Mouse (Mus musculus) retina, postnatal 7 days (tissue): ENCODE data around the gene Lurap1l.

ENCODE experiments used
- DNase-seq: peaks from one replicate; pipeline ENCODE4 v3.0.0-alpha.2; 2012; ENCODE audit warnings: low read depth, low spot score

Gene Lurap1l

DNA sequence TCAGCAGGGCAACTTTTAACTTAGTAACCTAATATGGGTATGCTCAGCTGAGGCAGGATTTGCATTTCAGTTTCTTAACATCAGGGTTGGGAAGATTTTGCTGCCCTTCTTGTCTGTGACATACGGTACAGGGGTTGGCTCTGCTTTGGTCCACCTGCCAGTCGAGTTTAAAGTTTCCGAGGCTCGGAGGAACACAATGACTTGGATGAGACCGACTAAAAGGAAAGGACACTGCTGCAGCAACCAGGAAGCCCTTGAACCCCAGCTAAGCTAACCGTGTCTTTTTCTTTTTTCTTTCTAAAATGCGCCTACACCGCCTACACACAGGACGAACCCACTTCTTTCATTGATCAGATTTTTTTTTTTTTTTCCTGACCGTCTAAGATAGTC, at the start of gene Lurap1l:
Gene Lurap1l (plus strand): TSS at position 166 of the 390 bp plus-strand sequence.
- peak; percentile 32 for DNase-seq

DNA sequence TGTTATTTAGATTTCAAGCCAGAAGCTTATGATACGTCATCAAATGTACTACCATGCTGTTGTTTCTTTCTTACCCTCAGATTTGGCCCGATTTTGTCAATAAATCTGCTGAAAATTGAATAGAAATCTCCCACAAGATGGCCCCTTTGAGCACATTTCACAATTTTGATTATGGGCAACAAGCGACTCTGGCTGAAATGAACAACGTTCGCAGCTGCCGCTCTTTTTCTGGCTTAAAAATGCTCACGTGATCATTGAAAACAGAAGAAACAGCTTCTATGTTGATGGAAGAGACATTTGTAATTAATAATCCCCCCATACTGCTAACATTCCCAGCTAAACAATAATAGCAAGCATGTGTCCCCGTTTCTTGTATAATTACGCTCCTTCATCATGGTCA, 47.5 kb upstream of the Lurap1l start:
- no peak for DNase-seq

DNA sequence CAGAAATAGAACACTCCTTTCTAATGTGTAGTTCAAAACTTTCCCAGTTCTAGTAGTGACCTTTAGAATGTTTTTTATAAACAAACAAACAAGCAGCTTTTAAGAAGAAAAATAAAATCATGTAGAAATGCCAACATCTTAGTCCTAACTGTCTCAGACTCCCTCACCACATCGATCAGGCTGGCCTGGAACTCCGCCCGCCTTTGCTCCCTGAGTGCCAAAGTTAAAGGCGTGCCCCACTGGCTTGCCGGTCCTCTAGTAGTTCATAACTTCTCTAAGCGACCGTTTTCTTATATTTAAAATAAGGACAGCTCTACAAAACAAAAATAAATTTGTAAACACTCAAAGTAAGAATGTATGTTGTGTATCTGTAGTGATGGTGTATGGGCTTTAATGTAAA, 46.5 kb upstream of the Lurap1l start:
- no peak for DNase-seq

DNA sequence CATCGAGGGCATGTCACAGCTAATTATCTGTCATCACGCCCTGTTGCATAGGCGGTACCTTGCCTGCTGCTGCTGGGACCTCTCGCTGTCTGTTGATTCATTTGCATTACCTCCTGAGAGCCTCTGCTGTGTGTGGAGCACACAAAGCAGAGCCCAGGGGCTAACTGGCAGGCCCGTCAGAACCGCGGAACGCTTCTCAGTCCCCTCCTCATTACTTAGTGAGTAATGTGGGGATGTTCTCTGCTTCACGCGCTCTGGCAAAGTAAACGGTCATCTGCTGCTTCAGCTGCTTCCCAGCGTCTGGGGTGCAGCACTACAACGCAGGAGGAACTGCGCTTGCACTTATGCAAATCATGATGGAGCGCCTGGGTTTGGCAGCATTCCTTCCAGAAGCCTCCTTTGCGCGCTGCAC, 45.9 kb upstream of the Lurap1l start:
- peak; percentile 16 for DNase-seq

GRCm38 (mm10) chr4:80866065-80866464, 44.4 kb upstream of the Lurap1l start:
- DNase-seq, result no peak

DNA sequence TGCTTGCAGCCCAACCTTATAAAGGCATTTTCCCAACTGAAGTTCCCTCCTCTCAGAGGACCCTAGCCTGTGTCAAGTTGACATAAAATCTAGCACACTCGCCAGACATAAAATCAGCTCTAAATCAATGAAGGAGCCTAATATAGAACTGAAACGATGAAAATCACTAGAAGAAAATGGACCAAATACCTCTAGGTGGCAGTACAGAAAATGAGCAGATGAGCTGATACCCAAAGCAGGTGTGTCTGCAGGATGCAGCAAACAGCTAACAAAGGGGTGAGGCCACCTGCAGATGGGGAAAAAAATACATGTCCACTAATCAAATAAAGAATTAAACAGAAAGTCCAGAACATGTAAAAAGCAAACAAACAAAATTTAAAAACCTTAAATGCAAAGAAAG, 40.8 kb upstream of the Lurap1l start:
- no peak for DNase-seq

GRCm38 (mm10) chr4:80872847-80873644, 37.4 kb upstream of the Lurap1l start:
- peak; percentile 59 for DNase-seq

- DNase-seq, result no peak
Observed at GRCm38 (mm10) chr4:80874121-80874859, 36.2 kb upstream of the Lurap1l start.

DNA sequence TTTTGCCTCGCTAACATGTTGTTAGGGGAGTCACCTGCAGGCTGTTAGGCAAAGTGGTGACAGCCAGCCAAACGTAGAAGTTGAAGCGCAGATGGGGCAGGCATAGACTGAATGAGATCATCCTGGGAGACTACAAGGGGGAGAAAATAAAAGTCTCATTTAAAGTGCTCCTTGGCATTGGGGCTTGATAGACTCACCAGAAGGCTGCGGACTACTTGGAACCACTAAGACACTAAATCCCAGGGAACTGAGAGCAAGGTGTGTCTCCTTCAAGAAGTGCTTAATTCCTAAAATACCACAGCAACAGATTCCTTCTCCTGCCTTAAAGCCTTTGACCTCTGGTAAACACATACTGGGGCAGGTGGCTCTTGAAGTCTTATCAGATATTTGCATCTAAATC, 35.4 kb upstream of the Lurap1l start:
- no peak for DNase-seq

DNA sequence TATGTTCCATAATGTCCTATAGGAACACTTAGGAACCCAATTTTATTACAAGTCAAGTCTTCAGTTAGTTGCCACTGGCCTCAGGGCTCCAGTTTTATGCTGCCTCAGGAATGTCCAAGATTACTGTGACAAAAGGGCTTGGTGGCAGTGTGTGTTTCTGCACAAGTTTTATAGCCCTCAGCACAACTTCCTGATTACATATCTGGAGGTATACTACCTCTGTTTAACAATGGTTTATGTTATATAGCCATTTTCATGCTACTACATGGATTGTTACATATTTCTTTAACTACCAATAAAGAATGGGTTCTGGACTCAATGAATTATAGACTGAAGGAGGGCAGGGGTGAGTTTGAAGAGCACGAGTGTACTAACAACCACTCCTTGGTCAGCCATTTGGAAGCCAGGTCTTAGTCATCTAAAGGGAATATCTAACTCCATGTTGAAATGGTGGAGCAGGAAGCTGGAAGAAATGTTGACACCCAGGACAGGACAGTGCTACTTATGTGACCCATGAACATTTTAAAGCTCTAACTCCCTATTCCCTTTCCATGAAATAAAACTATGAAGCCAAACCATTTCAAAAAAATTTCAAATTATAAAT, 28.3 kb upstream of the Lurap1l start:
- DNase-seq, result no peak

- DNase-seq, result no peak
Observed at GRCm38 (mm10) chr4:80886631-80887030, 23.8 kb upstream of the Lurap1l start.

- no peak for DNase-seq
Observed at GRCm38 (mm10) chr4:80891004-80891403, 19.4 kb upstream of the Lurap1l start.

- DNase-seq, result no peak
Observed at GRCm38 (mm10) chr4:80895278-80895894, 15.1 kb upstream of the Lurap1l start.

- DNase-seq, result peak; percentile 59
Observed at GRCm38 (mm10) chr4:80906726-80907125, 3.7 kb upstream of the Lurap1l start.

GRCm38 (mm10) chr4:80907973-80908372, 2.5 kb upstream of the Lurap1l start:
- DNase-seq, result no peak

GRCm38 (mm10) chr4:80908902-80909301, 1.5 kb upstream of the Lurap1l start:
- DNase-seq, result no peak

DNA sequence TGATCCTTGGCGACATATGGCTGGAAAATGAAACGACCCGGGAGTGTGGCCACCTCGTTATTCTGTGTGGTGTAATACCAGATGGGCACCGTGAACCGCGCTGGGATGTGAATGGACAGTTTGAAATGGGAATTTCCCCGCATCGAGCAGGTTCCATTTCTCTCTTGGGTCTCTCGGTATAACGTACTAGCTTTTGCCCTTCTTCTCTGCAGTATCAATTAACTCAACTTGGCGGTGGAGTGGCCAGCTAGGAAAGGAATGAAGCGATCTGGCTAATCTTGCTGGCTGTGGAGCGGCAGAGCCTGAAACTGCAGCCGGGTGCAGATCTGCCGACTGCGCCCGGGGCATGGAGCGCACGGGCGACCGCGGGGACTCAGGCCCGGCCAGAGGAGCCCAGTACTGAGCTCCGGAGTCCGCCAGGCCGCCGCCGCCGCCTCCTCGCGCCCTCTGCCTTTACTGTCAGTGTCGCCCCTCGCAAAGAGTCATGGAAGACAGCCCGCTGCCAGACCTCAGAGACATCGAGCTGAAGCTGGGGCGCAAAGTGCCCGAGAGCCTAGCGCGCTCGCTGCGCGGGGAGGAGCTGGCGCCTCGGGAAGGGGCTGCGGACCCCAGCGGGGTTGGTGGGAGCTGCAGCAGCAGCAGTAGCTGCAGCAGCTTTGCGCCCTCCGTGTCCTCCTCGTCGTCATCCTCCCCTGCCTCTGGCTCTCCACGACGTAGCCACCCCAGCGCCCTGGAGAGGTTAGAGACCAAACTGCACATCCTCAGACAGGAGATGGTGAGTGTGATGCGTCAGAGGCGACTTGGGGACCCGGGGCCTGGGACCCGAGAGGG, 640 bp downstream of the Lurap1l start:
- peak; percentile 51 for DNase-seq

DNA sequence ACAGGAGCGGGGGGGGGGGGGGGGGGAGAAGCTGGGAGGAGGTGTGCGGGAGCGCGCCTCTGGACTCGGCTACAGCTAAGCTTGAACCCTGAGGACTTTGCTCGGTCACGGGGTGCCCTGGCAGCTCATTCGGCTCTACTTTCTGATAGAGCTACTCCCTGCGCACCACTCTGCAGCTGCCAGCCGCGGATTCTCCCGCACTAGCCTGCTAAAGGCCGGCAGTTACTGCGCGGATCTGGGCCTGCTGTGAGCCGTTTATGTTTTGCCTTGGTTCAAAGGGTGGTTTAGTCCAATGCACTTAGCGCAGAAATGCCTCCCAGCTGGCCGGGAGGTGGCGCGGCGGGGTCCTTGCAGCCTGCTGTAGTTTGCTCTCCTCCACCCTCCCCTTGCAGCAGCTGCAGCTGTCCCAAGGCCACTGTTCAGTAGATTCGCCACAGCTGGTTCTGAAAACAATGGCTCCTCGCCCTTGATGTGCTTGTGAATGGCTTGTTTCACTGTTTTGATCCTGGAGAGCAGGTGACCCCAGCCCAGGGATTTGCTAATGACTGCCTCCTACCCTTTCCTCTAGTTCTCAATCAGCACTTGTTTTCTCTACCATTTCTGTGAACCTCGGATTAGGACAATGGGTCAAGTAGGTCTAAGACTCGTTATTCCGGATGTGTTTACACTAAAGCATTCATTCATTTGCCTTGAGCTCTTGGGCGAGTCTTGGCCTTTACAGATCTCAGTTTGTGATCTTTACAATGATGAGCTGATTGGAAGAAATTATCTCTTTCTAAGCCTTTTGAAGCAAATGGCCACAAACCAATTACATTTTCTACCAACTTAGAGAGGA, 1.5 kb downstream of the Lurap1l start:
- peak; percentile 72 for DNase-seq

DNA sequence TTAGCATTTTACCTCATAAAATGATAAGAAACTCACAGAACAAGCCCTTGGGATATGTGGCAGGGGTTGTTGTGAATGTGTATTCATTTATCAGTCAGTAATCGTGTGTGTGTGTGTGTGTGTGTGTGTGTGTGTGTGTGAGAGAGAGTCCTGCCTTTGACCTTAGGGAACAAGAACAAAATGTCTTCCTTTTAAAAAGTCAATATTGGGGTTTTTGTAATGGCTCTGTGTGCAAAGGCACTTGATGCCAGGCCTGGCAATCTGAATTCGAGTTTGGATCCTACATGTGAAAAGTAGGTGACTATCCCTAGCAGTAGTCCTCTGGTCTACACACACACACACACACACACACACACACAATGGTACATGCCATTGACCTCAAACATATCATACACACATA, 4.8 kb downstream of the Lurap1l start:
- DNase-seq, result no peak

GRCm38 (mm10) chr4:80916695-80917094, 6.2 kb downstream of the Lurap1l start:
- DNase-seq, result no peak
